Mouse (Mus musculus) stomach, embryonic 16.5 days (tissue): ENCODE data around the gene Ier5l. TPM values are rescaled to one million over a fixed set of nuclear protein-coding genes. Genes with fewer than 3 reads are reported as not detected.

Experiments
- ATAC-seq: fragments of 200-750 bp; cut with Nextera tagmentation; 2 replicates; pipeline ENCODE4 v1.8.0; 2017; ENCODE audit warnings: moderate number of reproducible peaks, moderate TSS enrichment; ENCODE audit not compliant: insufficient read depth, low FRiP score
- H3K27ac ChIP-seq: fragments of 300-500 bp; sonication (generic); 2 replicates; pipeline ENCODE4 v1.5.1; 2014; ENCODE audit warnings: low read length
- H3K27me3 ChIP-seq: fragments of 300-500 bp; sonication (generic); 2 replicates; pipeline ENCODE4 v1.6.1; 2014; ENCODE audit warnings: low read length, control low read depth, mixed read lengths; ENCODE audit not compliant: control insufficient read depth, insufficient read depth
- H3K36me3 ChIP-seq: fragments of 300-500 bp; sonication (generic); 2 replicates; pipeline ENCODE4 v1.6.1; 2014; ENCODE audit warnings: low read length; ENCODE audit not compliant: control insufficient read depth, insufficient read depth
- H3K4me1 ChIP-seq: fragments of 300-500 bp; sonication (generic); 2 replicates; pipeline ENCODE4 v1.6.1; 2014; ENCODE audit warnings: low read length, control low read depth, mixed read lengths; ENCODE audit not compliant: control insufficient read depth, insufficient read depth
- H3K4me2 ChIP-seq: fragments of 300-500 bp; sonication (generic); 2 replicates; pipeline ENCODE4 v1.6.1; 2014; ENCODE audit warnings: low read depth, low read length, mixed read lengths
- H3K4me3 ChIP-seq: fragments of 300-500 bp; sonication (generic); replicated peaks from 2 replicates; pipeline ENCODE4 v1.5.1; 2014; ENCODE audit warnings: mild to moderate bottlenecking, low read length
- H3K9ac ChIP-seq: fragments of 300-500 bp; sonication (generic); 2 replicates; pipeline ENCODE4 v1.6.1; 2014; ENCODE audit warnings: low read length
- H3K9me3 ChIP-seq: fragments of 300-500 bp; sonication (generic); replicated peaks from 2 replicates; pipeline ENCODE4 v1.6.1; 2016; ENCODE audit warnings: low read length, control low read depth; ENCODE audit not compliant: control insufficient read depth
- WGBS: fragments of 180-500 bp; shearing (Covaris S2); extraction: QIAGEN DNeasy Blood & Tissue Kit; methylation state at CpG from one replicate; pipeline ENCODE4 v1.1.7; 2014; 5-methylcytosine and 5-hydroxymethylcytosine counted together
- polyA plus RNA-seq: library from polyadenylated mRNA; unstranded; fragments of >200 nt; fragmentation: Nextera tagmentation; extraction: Ambion mirVana; gene quantifications from 2 replicates; pipeline ENCODE4 v1.2.1, GENCODE M21; 2015

Ier5l gene
- polyA plus RNA-seq, 1 experiment from 2014 or later, result 0.83 TPM

DNA sequence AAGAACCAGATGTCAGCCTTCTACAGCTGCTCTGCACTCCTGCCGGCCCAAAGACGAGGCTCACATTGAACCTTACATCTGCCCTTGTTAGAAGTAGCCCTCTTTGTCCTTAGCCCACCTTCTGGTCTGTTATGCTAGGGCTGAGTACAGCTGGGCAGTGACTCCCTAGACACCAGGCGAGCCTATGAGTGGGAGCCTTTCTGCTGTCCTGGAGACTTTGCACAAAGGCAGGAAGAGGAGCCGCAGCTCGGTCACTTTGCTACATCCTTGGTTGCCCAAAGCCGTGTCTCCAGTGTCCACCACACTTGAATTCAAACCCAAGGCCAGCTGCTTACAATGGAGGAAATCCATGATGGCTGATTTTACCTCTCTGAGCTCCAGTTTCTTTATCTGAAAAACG, 25.6 kb downstream of the Ier5l start:
- Histone ChIP-seq H3K4me3 (no peak overlapping the region), H3K36me3 (peaks cover 16% of the 10 kb centered on the region), H3K9me3 (peaks cover 6% of the 10 kb centered on the region; the same call in 1 of the 2 replicates), H3K27me3 (no peaks in the 10 kb centered on the region), H3K9ac (no peak overlapping the region), H3K4me2 (no peak overlapping the region), H3K27ac (no peak overlapping the region), H3K4me1 (peaks cover 25% of the 10 kb centered on the region)
- 87% methylated on average over 7 of the region's 7 CpGs for WGBS
- ATAC-seq, result no peak

- H3K9me3 ChIP-seq, result peaks cover 6% of the 10 kb centered on the region; the same call in 1 of the 2 replicates
- no peak for ATAC-seq
- no peaks in the 10 kb centered on the region for H3K27me3 ChIP-seq
- H3K27ac ChIP-seq, result 0 out of 2 replicates have a peak overlapping the region, but pooled peaks have one; percentile 14
- 81% methylated on average over 10 of the region's 10 CpGs for WGBS
- H3K4me3 ChIP-seq, result no peak overlapping the region
- no peak overlapping the region for H3K4me2 ChIP-seq
- peak overlapping the region; percentile 28; the same call in 1 of the 2 replicates for H3K9ac ChIP-seq
- H3K36me3 ChIP-seq, result peaks cover 16% of the 10 kb centered on the region
- H3K4me1 ChIP-seq, result peaks cover 37% of the 10 kb centered on the region
Measured at GRCm38 (mm10) chr2:30446891-30447826, 26.9 kb downstream of the Ier5l start.

- WGBS, result 23% methylated on average over 2 of the region's 2 CpGs
- ATAC-seq, result 0 out of 2 replicates have a peak, but pooled peaks have one; percentile 36
- H3K9ac ChIP-seq, result peak overlapping the region; percentile 67
- H3K36me3 ChIP-seq, result peaks cover 14% of the 10 kb centered on the region
- H3K4me2 ChIP-seq, result peak overlapping the region; percentile 28; the same call in 1 of the 2 replicates
- H3K27me3 ChIP-seq, result no peaks in the 10 kb centered on the region
- peaks cover 53% of the 10 kb centered on the region for H3K4me1 ChIP-seq
- H3K4me3 ChIP-seq, result no peak overlapping the region
- H3K27ac ChIP-seq, result peak overlapping the region; percentile 90
- H3K9me3 ChIP-seq, result peaks cover 4% of the 10 kb centered on the region; the same call in 1 of the 2 replicates
Measured at GRCm38 (mm10) chr2:30445312-30445711, 28.7 kb downstream of the Ier5l start.

DNA sequence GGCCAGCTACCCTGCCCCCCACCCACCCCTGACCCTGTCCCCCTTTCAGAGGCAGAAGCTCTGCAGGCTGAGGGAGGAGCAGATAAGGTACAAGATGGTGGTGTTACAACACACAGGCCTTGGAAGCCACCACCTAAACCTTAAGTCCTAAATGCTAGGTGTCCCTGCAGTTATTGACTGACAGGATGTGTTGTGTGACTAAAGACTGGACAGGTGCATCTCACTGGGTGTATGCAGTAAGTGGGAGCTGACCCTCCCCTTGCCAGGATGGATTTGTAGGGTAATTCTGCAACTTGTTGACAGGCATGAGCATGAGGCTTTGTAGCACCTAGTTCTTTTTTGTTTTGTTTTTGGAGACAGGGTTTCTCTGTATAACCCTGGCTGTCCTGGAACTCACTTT, 29.6 kb downstream of the Ier5l start:
- Histone ChIP-seq H3K9ac (peak overlapping the region; percentile 75; the same call in 1 of the 2 replicates), H3K4me1 (peaks cover 62% of the 10 kb centered on the region), H3K4me3 (no peak overlapping the region)

DNA sequence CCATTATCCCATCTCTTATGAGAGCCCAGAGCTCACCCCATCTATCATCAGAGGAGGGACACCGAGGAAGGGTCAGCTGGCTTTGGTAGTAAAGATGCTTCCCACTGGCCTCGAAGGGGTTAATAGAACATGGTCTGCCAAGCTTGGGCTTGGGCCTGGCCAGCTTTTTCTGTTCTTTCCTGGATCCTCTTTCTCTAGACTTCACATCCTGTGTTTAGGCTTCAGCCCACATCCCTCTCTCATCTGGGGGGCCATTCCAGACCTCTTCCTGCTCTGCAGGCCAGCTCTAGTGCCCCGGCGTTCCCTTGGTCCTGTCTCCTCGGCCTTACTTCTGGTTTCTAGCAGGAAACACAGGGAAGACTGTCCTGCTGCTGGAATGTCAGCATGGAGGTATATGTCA, 30.0 kb downstream of the Ier5l start:
- H3K9ac ChIP-seq, result peak overlapping the region; percentile 75; the same call in 1 of the 2 replicates
- no peak for ATAC-seq
- no peaks in the 10 kb centered on the region for H3K27me3 ChIP-seq
- peak overlapping the region; percentile 100 for H3K27ac ChIP-seq
- H3K9me3 ChIP-seq, result no peaks in the 10 kb centered on the region
- H3K4me3 ChIP-seq, result no peak overlapping the region
- 41% methylated on average over 5 of the region's 5 CpGs for WGBS
- 0 out of 2 replicates have a peak overlapping the region, but pooled peaks have one; percentile 69 for H3K4me2 ChIP-seq
- peaks cover 10% of the 10 kb centered on the region; the same call in 1 of the 2 replicates for H3K36me3 ChIP-seq
- peaks cover 63% of the 10 kb centered on the region for H3K4me1 ChIP-seq

More for the DNA sequence above, 29.6 kb downstream of the Ier5l start:
- no peaks in the 10 kb centered on the region for H3K9me3 ChIP-seq
- ATAC-seq, result no peak
- peaks cover 8% of the 10 kb centered on the region for H3K36me3 ChIP-seq
- H3K27me3 ChIP-seq, result no peaks in the 10 kb centered on the region
- peak overlapping the region; percentile 100 for H3K27ac ChIP-seq
- no peak overlapping the region for H3K4me2 ChIP-seq

- peaks cover 63% of the 10 kb centered on the region for H3K4me1 ChIP-seq
Measured at GRCm38 (mm10) chr2:30443281-30443680, 30.7 kb downstream of the Ier5l start.

GRCm38 (mm10) chr2:30442498-30442890, 31.5 kb downstream of the Ier5l start:
- peak overlapping the region; percentile 36 for H3K4me3 ChIP-seq
- 27% methylated on average over 5 of the region's 5 CpGs for WGBS
- H3K9me3 ChIP-seq, result no peaks in the 10 kb centered on the region
- peak overlapping the region; percentile 100 for H3K27ac ChIP-seq
- ATAC-seq, result no peak
- H3K9ac ChIP-seq, result peak overlapping the region; percentile 75
- H3K4me1 ChIP-seq, result peaks cover 64% of the 10 kb centered on the region
- H3K27me3 ChIP-seq, result no peaks in the 10 kb centered on the region
- peak overlapping the region; percentile 69 for H3K4me2 ChIP-seq
- peaks cover 14% of the 10 kb centered on the region for H3K36me3 ChIP-seq

More at GRCm38 (mm10) chr2:30443281-30443680, 30.7 kb downstream of the Ier5l start:
- H3K36me3 ChIP-seq, result peaks cover 8% of the 10 kb centered on the region
- H3K27ac ChIP-seq, result peak overlapping the region; percentile 100
- H3K4me3 ChIP-seq, result peak overlapping the region; percentile 14; the same call in 1 of the 2 replicates
- 25% methylated on average over 4 of the region's 4 CpGs for WGBS
- H3K27me3 ChIP-seq, result no peaks in the 10 kb centered on the region
- H3K4me2 ChIP-seq, result peak overlapping the region; percentile 69
- ATAC-seq, result no peak
- no peaks in the 10 kb centered on the region for H3K9me3 ChIP-seq
- peak overlapping the region; percentile 75; the same call in 1 of the 2 replicates for H3K9ac ChIP-seq

DNA sequence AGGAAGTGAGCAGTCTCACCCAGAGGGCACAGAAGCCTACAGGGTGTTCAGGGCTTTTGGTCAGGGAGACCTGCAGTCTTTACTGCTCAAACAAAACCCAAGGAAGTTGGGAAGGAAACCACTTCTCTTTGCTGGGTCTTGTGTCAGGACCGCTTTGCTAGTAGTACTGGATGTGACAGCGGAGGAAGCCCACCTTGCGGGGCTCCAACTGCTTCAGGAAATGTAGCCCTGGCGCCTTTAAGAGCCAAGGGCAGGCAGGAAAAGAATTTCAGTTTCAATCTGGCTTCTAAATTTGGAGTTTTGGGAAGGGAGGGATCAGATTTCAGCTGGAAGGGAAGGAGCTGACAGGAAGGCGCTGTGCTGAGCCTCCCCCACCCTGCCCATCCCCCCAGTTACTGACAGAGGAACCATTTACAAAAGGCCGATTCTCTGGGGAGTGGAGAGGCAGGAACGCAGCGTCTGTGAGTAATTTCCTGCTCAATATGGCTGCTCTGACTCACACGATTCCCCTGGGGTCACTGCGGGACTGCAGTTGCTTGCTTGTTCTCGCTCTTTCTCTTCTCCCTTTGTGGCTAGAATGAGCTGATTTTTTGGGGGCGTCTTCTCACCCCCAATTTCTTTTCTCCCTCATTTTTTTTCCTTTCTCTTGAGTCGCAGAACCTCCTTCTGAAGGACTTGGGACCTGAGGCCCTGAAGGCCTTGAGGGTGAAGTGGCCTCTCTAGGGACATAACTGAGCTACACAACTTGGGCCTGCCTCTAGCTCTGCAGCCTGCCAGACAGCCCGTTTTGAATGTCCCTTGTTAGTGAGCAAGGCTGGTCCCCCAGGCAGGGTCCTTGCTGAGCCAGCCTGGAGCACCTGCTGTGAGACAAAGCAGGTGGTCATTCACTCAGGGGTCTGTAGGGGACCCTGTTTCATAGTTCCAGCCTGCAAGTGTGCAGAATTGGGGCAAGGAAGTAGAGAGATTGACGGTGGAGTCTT, 32.2 kb downstream of the Ier5l start:
- H3K36me3 ChIP-seq, result peaks cover 18% of the 10 kb centered on the region
- H3K4me1 ChIP-seq, result peaks cover 67% of the 10 kb centered on the region

More for the DNA sequence above, 32.2 kb downstream of the Ier5l start:
- H3K4me2 ChIP-seq, result peak overlapping the region; percentile 69
- H3K9me3 ChIP-seq, result no peaks in the 10 kb centered on the region
- H3K4me3 ChIP-seq, result peak overlapping the region; percentile 36
- peak overlapping the region; percentile 75 for H3K9ac ChIP-seq
- 5% methylated on average over 15 of the region's 15 CpGs for WGBS
- peak overlapping the region; percentile 100 for H3K27ac ChIP-seq
- peak; percentile 81 for ATAC-seq
- H3K27me3 ChIP-seq, result no peaks in the 10 kb centered on the region
